Mouse (Mus musculus): ENCODE results near the gene Acot10.
"Not testable (repeated sequence)": the region's sequence is repeated elsewhere in the genome, so short reads cannot be mapped to it uniquely, and the experiment has no call there.

Acot10 gene

GRCm38 (mm10) chr15:20666650-20667049 is at the start of gene Acot10:
Gene Acot10, minus strand, starts transcription at chr15:20666750.
- no peak for DNase-seq (ENCODE audit: low spot score)

DNA sequence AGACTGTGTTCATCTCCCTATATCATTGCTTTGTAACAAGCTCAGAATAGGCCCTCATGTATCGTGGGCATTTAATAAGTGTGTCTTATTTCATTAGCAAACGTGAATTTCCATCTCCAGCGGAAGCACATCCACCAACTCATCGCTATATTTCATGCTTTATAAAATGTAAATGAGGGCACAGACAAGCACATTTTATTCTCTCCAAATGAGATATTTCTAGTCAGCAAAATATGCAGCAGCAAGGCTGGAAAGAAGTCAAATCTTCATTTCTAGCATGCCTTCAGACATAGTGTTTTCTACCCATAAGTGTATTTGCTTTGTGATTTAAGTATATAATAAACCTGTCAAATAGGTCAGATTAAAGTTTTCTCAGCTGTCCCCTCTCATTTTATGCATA is 45.3 kb upstream of the Acot10 start:
- DNase-seq (ENCODE audit: low spot score) = no peak

DNA sequence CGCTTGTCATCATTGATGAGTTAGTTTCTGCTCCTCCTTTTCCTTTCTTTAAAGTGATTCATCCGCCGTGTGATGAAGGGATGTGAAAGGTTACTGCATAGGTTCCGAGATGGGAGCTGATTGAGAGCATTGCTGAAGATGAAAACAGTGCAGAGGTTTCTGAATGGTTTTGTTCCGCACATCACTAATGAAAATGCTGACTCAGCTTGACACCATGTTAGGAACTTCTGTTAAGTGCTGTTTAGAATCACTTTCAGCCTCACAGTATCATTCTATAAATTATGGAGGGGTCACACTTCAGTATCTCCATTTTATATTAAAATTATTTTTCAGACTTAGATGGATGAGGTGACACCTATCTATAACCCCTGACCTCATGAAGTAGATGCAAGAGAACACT is 29.7 kb upstream of the Acot10 start:
- no peak for DNase-seq (ENCODE audit: low spot score)

GRCm38 (mm10) chr15:20684200-20684599 is 17.6 kb upstream of the Acot10 start:
- DNase-seq (ENCODE audit: low spot score) = no peak

GRCm38 (mm10) chr15:20682719-20683118 is 16.2 kb upstream of the Acot10 start:
- no peak for DNase-seq (ENCODE audit: low spot score)

DNA sequence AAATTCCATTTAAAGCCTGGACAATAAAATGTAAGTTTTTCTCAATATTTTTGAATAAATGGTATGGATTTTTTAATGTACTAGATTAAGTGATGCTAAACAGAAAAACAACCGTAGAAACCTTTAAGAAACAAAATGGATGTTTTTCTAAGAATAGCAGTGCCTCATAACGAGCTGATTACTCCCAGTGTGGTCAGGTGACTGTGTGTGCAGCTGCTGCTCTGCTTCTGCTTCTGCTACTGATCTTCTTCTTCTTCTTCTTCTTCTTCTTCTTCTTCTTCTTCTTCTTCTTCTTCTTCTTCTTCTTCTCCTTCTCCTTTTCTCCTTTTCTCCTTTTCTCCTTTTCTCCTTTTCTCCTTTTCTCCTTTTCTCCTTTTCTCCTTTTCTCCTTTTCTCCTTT is 3.0 kb upstream of the Acot10 start:
- not testable (repeated sequence) for DNase-seq (ENCODE audit: low spot score)

DNA sequence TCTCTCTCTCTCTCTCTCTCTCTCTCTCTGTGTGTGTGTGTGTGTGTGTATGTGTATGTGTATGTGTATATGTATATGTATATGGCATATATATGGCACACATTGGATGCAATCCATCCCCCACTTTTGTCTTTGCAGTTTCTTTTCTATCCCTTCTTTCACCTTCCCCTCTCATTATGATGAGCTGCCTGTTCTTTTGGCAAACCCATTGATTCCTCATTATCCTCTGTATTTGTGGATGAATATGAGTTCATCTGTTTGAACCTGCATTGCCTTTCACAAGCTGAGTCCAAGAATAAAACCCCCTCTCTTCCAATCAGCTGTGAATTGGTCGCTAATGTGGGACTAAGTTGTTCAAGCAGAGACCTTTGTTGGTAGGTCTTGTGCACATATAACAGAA is 1.4 kb upstream of the Acot10 start:
- no peak for DNase-seq (ENCODE audit: low spot score)

DNA sequence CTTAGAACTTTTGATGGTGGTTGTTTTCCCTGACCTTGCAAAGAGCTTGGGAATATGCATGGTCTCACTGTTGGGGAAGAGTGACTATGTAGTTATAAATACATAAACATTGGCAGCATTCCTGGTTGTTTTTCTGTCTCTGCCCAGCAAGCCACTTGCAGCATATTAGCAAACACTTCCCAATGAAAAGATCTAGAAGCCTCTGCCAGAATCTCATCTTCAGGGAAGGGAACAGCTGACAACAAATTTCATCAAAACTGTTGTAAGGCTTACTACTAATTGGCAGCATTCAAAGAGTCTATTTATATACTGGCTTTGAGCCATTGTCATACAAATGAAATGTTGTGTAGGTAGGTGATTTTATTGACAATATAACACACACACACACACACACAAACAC is 800 bp upstream of the Acot10 start:
- no peak for DNase-seq (ENCODE audit: low spot score)

GRCm38 (mm10) chr15:20660221-20660620 is 6.3 kb downstream of the Acot10 start:
- no peak for DNase-seq (ENCODE audit: low spot score)

DNA sequence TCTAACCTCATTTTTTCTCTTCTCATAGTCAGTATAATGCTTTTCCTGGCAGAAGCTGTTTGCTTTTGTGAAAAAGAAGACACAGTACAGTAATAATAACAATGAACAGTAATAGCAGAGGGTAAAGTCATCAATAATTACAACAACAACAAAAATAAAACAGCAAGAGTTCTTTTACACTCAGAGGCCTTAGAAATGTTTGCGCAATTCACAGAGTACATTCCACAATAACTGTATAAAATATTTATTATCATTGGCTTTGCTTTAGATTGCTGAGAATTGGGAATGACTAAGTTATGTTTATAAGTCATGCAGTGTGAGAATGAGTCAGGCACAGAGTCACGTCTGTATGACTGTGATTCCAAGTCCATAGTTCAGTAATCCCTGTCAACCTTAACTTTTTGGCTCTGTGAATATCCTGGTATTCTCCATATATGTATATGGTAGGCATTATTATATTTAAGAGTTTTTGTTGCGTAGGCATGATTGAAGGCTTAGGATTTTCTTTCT is 23.6 kb downstream of the Acot10 start:
- DNase-seq (ENCODE audit: low spot score) = no peak

- DNase-seq (ENCODE audit: low spot score) = no peak
These were observed 27.4 kb downstream of the Acot10 start for GRCm38 (mm10) chr15:20639155-20639554.

- DNase-seq (ENCODE audit: low spot score) = no peak
These were observed 32.0 kb downstream of the Acot10 start for GRCm38 (mm10) chr15:20634593-20634992.
